Mouse (Mus musculus) thymus, postnatal 10 days (tissue): ENCODE measurements around the gene Fbxw7.

Experiments used
- DNase-seq, 2 experiments: peaks; one replicate each; pipeline ENCODE4 v3.0.0; 2021; ENCODE audit warnings: low spot score in 2 of 2

Fbxw7 gene

DNA sequence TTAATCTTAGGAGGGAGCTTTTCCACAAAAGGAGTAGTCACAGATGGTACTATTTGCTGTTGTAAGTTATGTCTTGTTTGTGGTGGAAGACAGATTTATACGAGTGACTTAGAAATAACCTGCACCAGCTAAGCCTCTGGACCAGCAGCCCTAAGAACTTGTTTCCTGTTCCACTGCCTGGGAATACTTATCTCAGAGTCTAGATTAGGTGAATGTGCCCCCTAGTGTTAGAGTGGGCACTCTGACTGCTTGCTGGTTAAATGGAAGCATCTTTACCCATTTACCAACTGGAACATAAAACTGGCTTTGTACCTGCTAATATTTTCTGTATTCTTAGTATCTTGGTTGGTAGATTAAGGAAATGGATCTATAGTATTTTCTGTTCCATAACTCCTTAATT, 74.6 kb downstream of the Fbxw7 start:
- DNase-seq: peak in 1 of 2 experiments; percentile 21

DNA sequence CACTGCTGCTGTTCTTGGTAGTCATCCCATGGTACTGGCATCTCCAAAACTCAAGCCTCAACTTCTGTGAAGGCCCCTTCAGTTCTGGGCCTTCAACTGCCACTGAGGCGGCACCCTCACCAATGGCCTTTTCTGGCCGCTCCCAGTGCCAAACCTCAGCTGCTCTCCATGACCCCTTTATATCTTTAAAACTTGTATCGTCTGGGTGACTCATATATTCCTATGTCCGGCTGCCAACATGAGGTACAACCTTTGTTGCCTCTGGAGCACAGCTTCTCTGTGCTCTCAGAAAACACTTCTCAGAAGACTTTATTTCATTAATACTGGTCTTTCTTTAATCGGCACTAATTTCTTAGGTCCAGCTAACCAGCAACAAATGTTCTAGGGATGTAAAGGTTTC, 75.9 kb downstream of the Fbxw7 start:
- DNase-seq: no peak

DNA sequence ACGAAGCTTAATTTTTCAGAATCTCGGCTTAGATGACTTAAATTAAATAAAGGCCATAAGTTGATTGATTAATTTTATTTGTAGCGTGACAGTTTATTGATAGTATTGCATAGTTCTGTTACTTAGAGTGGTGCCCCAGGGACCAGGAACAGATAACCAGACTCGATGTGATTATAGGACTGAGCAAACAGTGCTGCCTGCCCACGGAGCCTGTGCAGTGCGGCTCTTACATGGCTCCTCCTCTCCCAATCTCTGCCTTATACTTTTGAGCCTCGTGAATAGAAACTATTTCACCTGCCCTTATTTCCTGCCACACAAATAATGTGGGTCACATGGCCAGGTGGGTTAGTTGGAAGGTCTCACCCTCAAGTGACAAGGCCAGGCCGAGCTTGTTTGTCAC, 82.9 kb downstream of the Fbxw7 start:
- DNase-seq: no peak

DNA sequence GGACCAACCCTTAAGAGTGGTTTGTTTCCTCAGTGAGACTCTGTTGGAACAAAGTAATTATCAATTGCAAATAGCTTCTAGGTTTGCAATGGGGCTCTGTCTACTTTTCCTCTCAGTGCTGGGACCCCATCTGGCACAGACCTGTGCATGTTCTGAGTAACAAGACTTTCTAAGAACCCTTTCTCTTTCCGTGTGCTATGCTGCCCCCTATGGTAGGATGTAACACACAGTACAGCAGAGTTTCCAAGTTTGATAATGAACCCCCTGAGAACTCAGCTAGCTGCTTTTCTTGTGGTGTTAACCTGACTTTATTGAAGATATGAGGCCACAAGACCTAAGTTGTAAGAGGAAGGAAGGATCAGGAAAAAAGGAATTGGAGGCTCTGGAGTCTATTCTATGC, 91.5 kb downstream of the Fbxw7 start:
- DNase-seq: peak; percentile 11 to 55

DNA sequence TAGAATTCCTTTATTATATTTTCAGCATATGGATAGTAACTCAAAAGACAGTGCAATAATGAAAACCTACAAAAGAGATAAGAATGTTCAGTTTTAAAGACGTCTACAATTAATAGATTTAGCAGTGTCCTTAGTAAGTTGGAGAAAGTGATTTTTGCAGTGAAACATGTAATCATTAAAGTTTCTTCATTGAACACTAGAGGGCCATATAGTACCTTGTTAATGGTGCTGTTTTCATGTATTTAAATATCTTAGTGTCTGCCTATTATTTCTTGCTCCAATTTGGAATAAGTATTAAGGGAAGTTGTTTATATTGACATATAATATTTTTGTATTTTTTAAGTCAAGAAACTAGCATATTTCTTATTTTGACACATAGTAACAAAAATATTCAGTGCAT, 99.2 kb downstream of the Fbxw7 start:
- no peak for DNase-seq

DNA sequence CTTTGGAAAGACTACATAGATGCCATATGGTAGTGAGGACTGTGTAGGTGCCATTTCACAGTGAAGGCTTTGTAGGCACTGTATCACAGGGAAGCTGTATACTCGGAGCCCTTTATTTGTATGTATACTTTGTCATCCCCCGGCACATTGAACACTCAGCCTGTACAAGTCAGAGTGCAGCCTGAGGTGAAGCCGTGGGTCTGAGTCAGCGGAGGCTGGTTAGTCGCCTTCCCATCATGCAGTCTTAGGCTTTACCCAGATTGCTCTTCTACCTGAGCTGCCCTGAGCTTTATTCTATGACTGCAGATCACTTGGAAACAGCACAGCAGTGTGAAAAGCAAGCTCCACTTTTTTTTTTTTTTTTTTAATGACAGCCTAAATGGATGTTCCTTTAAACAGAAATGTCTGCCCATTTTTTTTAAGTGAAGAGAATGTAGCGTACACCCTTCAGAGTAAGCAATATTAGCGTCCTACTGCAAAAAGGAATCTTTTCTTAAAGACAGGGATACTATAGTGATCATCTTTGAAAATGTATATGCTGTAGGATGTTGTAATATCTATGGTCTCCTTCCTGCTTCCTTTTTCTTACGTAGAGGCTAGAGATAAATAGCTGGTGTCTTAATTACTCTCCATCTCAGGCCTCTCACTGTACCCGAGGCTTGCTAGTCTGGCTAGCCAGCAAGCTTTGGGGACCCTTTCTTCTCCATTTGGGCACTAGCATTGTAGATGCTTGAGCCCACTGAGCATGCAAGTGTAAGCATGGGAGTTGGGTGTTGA, 103.0 kb downstream of the Fbxw7 start:
- no peak for DNase-seq

DNA sequence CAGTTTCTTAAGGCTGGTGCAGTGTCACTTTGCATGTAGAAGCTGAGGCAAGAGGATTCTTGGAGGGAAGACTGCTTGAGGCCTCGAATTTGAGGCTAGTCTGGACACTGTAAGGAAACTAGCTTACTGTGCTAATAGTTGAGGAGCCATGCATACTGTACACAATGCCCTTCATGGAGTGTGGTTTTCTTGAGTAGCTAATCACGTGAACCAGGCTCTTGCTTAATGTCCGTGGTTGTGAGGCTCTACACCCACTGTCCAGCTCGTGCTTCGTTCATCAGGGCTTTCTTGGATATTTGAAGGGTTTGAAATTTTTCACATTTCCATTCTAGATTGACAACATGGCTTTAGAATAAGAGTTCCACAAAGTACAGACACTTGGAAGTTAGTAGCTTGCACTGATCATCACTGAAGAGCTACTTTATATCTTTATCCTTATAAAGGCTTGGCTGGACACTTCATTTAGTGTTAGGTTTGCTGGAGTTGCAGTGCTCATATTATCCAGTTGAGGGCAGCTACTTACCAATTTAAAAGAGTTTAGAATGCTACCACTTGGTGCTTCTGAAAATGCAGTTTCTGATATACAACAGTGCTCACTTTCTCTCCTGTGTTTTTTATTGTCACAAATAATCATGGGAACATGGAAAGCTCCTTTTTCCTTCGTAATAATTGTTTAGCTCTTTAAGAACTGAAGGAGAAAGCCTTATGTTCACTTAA, 106.8 kb downstream of the Fbxw7 start:
- no peak for DNase-seq

DNA sequence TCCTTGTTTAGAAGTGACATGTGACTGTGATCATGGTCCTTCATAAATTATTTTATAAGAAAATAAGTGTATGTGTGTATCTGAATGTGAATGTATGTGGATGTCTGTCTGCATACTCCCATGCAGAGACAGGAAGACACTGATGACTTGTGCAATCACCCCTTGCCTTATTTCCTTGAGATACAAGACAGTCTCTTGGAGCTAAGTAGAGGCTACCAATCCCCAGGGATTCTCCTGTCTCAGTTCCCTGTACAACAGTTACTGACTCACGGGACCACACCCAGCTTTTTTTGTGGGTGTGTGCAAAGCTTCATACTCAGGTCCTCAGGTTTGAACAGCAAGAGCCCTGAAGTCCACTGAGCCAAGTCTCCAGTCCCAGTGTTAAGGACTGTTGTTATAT, 108.2 kb downstream of the Fbxw7 start:
- no peak for DNase-seq

DNA sequence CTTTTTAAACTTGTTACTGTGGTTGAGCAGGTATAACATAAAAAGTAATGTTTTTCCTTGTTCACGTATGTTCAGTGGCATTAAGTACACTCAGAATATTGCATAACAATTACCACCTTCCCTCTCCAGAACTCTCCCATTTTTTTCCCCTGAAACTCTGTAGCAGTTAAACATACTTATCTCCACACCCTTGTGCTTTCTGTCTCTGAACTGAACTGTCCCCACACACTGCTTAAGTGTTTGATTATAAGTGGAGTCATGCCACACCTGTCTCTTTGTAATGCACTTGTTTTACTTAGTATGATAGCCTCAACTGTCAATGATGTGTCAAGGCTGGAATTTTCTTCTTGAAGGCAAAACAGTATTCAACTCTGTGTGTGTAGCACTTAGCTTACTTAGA, 108.6 kb downstream of the Fbxw7 start:
- no peak for DNase-seq

DNA sequence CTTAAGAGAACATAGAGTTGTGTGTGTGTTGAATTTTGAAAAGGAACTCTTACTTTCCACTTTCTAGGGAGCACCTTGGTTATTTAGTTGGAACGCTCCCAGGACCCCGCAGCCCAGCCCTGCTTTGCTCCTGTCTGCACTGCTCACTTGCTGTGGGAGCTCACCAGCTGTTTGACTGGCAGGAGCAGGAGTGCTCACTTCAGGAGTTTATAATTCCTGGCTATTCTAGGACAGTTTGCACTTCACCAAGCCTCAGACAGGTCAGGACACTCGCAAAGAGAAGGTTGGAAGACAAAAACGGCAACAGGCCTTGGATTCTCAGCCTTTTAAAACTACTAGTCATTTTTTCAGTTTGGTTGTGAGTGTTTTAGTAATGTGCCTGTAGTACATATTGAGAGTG, 110.2 kb downstream of the Fbxw7 start:
- DNase-seq: no peak

DNA sequence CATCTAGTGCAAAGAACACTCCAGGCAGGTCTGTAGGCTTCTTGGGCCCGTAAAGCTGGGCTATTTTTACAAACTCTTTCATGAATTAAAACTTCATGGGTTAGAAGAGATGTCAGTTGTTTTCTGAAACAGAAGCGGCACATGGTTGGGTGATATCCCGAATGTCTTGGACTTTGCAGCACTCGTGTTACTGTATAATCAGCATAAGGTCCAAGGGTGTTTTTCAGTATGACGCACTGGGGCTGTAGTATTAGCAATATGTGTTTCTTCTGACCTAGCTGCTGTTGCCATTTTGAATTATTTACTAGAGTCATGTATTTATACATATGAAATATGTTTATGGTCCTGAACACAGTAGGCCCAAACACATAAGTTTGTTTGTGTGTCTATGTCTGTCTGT, 111.1 kb downstream of the Fbxw7 start:
- DNase-seq: no peak

DNA sequence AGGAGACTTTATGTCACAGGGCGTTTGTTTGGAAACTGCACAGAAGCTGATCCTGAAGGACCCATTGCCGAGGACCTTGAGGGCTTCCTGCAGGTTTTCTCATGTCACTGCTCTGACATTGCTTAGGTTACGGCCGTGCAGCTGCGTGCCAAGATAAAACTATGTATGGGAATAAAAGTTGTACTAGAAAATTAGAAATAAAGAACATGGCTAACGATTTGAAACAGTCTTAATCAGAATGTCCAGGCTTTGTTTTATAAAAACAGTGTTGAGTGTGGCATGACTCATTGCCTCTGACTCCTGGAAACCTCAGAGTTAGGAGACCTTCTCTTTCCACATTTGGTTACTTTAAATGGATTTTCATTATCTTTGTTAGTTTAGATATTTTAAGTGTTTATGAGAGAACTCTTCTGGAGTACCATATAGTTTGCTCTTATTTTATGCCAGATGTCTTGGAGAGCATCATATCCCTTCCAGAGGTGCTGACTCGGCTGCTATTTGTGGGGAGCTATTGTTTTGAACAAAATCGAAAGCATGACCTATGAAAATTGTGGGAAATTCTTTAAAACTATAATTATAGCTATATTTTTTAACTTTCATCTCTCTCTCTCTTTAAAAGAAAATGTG, 112.2 kb downstream of the Fbxw7 start:
- no peak for DNase-seq

DNA sequence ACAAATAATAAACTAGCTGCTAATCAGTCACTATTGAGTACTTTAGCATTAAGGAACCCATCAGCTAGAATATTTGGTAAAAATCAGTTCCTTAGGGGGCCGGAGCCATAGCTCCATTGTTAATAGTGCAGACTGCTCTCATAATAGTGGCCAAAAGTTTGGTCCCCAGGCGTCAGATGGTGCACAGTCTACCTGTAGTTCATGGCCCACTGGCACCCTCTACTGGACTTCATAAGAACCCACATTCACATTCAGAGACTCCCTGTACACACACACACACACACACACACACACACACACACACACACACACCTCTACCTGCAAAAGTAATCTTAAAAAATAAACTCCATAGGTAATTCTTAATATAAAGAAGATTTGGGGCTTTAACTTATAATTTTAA, 112.8 kb downstream of the Fbxw7 start:
- no peak for DNase-seq

DNA sequence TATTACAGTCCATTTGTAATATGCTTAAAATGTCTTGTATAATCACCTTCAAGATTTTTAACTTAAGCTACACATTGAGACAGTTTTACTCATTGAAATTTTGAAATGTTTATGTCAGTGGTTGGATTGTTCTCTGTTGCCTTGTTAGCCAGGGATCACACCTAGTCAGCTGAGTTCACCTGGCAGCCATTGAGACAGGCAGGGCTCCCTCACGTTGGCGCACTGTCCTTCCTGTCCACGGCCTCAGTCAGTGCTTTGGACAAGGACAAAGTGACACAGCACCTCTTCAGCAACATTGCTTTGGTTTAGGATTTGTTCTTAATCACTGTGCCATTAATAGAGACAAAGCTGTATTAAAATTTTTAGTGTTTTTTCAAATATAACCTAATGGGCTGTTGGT, 114.1 kb downstream of the Fbxw7 start:
- DNase-seq: no peak

DNA sequence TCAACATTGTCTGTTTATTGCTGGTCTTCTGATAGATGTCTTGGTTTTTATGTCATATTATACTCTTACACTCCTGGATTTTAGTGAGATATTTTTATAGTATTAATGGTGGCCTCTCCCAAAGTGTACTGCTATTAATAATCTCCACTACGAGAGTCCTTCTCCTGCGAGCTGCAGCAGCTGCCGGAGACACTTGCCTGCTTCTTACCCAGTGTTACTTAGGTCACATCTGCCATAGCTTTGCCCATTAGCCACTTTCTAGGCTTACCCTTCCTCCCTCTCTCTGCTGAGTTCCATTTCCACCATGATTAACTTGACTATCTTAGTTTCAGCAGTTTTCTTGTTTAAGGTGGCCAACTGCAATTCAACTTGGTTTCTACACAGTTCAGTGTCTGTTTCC, 115.6 kb downstream of the Fbxw7 start:
- no peak for DNase-seq

DNA sequence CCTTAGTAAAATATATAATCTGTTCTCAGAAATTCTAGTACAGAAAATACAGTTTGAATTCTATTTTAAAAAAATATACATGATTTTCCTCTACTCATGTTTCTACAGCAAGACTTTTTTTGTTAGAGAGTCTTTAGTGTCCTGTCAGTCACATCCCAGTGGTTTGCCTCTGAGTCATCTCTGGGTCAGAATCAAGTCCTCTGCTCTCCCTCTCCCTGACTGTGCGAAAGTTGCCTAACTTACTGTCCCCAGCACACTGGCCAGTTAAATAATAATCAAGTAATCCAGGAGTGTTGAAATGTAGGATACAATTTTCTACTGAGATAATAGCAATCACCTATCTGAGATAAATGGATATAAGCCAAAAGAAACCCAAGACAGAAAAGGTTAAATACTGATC, 120.7 kb downstream of the Fbxw7 start:
- no peak for DNase-seq

DNA sequence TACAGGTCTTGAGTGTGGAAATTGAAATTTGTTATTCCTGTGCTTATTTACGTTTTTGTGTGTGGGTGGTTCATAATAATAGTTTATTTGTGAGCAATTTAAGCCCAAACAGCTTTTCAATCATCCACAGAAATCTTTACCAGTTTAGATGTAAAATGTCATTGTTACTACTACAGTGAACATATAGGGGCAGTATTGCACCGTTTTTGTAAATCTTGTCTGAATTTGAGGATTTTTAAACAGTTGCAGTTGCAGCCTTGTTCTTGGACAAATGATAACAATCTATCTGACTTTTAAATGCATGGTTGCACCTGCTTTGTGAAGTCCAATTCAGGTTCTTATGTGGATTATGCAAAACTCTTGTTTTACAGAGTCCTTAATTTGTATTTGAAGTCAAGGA, 121.2 kb downstream of the Fbxw7 start:
- no peak for DNase-seq

DNA sequence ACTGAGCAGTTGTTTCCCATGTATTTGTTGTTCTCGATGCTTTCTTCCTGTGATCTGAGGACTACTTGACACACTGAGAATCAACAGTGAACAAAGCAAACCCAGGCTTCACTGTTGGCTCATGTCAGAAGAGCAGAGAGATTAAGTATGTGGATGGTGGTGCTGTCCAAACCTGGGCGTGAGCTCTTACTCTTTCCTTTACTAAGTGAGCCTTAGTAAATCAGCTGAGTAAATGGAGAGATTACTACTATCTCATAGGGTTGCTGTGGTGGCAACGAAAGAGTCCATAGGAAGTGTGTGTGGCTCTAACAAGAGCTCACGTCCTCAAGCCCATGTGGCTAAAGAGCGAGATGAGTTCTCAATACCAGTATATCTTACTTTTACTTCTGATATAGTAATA, 121.9 kb downstream of the Fbxw7 start:
- no peak for DNase-seq

DNA sequence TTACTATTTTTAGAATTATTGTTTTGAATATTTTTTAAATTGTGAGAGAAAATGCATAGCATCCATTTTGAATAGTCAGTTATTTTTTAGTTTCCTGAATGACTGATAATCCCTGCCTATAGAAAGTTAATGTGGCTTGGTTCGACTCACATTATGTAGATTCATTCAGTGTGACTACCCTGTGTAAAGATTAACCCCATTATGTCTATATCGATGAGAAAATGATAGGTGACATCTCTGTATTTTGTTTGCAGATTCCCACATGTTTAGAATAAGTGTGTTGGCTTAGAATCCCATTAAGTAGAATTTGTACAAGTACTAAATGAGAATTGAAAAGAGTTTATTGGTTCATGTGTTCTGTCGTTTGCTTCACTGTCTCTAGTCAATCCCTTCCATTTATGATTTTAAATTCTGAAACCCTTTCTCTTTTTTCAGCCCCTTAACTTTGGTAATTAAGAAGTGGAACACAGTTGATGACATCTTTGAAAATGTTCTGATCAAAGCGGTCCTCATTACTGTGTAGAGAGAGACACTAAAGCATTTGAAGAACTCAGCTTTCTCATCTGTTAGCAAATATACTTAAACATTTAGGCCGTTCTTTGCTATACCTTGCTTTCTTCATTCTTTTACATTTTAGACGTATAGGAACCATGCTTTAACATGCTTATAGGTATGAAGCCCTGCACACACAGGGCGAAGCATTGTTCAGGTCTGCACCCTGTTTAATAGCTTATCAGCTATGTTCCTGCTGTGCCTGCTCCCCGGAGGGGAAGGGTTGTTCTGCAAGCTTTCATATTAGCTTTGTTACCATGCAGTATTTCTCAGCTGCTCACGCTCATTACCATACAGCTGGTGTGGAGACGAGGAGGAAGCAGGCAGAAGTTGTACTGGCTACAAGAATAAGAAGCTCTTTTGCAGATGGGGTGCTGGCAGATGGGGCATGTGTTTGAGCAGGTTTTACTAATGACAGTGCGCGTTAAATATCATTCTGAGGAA, 122.6 kb downstream of the Fbxw7 start:
- DNase-seq: no peak

DNA sequence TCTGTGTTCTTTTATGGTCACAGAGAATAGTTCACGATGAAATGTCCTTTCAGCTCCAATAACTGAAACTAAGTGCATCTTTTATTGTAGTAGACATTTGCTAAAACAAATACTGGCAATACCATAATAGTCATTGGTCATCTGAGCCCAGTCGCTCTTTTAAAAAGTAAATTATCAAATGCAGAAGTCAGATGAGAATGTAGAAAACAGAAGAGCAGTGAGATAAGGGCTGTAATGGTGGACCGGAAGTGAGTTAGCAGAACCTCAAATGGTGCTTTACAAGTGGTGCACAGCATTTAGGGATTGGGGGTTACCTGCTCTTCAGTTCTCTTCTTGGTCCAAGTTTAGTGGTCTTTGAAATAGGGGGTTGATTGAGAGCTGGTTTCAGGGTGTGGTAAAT, 129.9 kb downstream of the Fbxw7 start:
- DNase-seq: no peak

DNA sequence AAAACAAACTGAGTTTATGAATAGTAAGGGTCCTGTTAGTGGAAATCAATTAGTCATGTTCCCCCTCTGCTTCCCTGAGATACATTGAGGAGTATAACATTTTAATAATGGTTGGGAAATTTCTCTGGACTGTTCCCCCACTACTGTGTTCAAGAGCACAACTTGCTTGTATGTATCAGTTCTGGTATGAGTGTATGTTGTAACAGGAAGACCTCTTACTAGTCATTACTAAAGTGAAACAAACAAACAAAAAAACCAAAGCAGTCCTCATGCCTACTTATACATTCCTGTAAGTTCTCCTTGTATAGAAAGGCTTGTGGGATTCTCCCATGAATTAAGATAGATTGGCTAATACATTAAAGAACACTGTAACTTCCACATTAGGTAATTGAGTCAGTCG, 131.3 kb downstream of the Fbxw7 start:
- no peak for DNase-seq

DNA sequence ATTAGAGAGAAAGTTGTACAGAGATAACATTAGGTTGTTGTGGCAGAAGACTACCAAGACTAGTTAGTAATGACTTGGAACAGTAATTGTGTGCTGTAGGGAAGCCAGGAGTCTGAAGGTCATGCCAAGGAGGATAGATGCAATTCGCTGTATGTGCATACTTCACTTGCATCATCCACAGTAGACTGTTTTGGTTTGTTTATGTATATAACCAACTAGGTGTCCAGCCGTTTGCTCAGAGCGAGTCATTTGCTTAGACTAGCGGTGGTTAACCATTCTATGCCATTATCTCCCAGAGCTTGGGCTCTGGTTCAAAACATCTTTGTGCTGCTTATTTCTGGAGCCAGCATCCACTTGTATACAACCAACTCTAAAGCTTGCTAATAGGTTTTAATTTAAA, 134.3 kb downstream of the Fbxw7 start:
- DNase-seq: no peak
